Mouse (Mus musculus) erythroblast, embryonic 14.5 days (primary cell): ENCODE data around the gene Vmn1r55. TPM values are rescaled to one million over a fixed set of nuclear protein-coding genes. Genes with fewer than 3 reads are reported as not detected.
"Not testable (repeated sequence)": the region's sequence is repeated elsewhere in the genome, so short reads cannot be mapped to it uniquely, and the experiment has no call there.

ENCODE experiments used
- H3K27me3 ChIP-seq: 2 replicates; pipeline ENCODE4 v1.6.1; 2012; ENCODE audit warnings: inconsistent platforms; ENCODE audit not compliant: control insufficient read depth
- H3K36me3 ChIP-seq: 2 replicates; pipeline ENCODE4 v1.6.1; 2012; ENCODE audit warnings: mild to moderate bottlenecking, inconsistent platforms; ENCODE audit not compliant: control insufficient read depth
- H3K4me1 ChIP-seq: 2 replicates; pipeline ENCODE4 v1.6.1; 2012; ENCODE audit warnings: inconsistent platforms; ENCODE audit not compliant: control insufficient read depth
- H3K4me3 ChIP-seq: replicated peaks from 2 replicates; pipeline ENCODE3; 2012; ENCODE audit warnings: moderate library complexity, mild to moderate bottlenecking, inconsistent platforms
- H3K9me3 ChIP-seq: 2 replicates; pipeline ENCODE4 v1.6.1; 2012; ENCODE audit warnings: low read length, inconsistent platforms, mixed read lengths; ENCODE audit not compliant: control insufficient read depth
- GATA1 ChIP-seq: IDR thresholded peaks from 2 replicates; pipeline ENCODE4 v1.6.1; 2012; ENCODE audit warnings: low read length, inconsistent platforms, mixed read lengths
- TAL1 ChIP-seq: IDR thresholded peaks from 3 replicates; pipeline ENCODE4 v1.6.1; 2012; ENCODE audit warnings: low read length, inconsistent platforms, mixed read lengths
- polyA plus RNA-seq: library from polyadenylated mRNA; stranded (reverse); fragments of >175 nt; gene quantifications from 2 replicates; pipeline ENCODE4 v1.2.3, GENCODE M21; 2012

Gene Vmn1r55
- polyA plus RNA-seq, 1 experiment: 0.01 TPM

DNA sequence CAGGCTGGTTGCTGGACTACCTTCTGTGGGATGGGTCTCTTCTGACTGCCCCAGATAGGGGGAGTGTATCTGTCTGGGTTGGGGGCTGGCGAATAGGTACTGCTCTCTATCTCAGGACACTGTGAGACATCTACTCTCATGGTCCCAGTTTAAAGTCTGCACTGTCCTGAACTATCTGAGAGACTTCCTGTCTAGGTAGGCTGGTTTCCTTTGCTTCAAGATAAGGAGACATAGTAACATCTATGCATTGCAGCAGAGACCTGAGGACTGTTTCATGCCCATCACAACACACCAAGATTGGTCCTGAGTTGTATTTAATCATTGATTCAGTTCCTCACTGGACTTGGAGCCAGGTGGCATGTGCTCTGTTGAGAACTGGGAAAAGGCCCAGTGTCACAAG lies 64.0 kb downstream of the Vmn1r55 start:
- Histone ChIP-seq H3K9me3 (no peaks in the 10 kb centered on the region), H3K36me3 (peaks cover 85% of the 10 kb centered on the region), H3K27me3 (no peaks in the 10 kb centered on the region), H3K4me3 (no peak overlapping the region), H3K4me1 (peaks cover 65% of the 10 kb centered on the region)
- no peak for TF ChIP-seq TAL1
- TF ChIP-seq GATA1: no peak

DNA sequence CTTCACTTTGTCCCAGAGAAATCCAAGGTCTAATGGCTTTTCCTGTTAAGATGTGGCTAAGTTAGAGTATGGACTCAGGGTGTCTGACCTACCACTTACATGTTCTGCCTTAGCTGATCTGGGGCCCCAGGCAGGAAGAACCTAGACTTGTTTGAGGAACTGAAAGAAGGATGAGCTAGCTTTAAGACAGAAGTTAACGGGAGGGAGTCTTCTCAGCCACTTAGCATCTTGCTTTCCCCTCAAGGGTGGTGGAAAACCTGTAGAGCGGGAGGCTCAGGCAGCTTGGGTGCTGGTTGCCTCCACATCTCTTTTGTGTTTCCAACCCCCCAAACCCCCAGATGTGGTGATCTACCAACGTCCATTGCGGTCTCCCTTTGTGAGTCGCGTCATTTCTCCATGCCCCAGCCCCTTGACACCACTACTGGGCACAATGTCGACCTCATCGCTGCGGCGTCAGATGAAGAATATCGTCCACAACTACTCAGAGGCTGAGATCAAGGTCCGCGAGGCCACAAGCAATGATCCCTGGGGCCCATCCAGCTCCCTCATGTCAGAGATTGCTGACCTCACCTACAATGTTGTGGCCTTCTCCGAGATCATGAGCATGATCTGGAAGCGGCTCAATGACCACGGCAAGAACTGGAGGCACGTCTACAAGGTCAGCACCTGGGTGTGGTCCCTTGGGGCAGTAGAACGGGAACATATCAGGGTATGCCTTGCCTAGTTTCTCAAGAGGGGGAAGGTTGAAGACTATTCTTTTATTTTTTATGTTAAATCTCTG lies 66.0 kb downstream of the Vmn1r55 start:
- H3K27me3 ChIP-seq: no peaks in the 10 kb centered on the region
- peaks cover 78% of the 10 kb centered on the region for H3K36me3 ChIP-seq
- H3K4me3 ChIP-seq: peak overlapping the region; percentile 34
- H3K4me1 ChIP-seq: peaks cover 69% of the 10 kb centered on the region
- no peak for TF ChIP-seq TAL1
- no peak for TF ChIP-seq GATA1
- H3K9me3 ChIP-seq: no peaks in the 10 kb centered on the region

- Histone ChIP-seq H3K4me3 (peak overlapping the region; percentile 100), H3K9me3 (no peaks in the 10 kb centered on the region), H3K27me3 (no peaks in the 10 kb centered on the region), H3K4me1 (peaks cover 71% of the 10 kb centered on the region), H3K36me3 (peaks cover 78% of the 10 kb centered on the region)
- TF ChIP-seq GATA1 (no peak), TAL1 (no peak)
Measured at GRCm38 (mm10) chr7:5081939-5082338, 67.5 kb downstream of the Vmn1r55 start.

- Histone ChIP-seq H3K4me3 (peak overlapping the region; percentile 100), H3K36me3 (peaks cover 79% of the 10 kb centered on the region), H3K9me3 (no peaks in the 10 kb centered on the region), H3K4me1 (peaks cover 73% of the 10 kb centered on the region), H3K27me3 (no peaks in the 10 kb centered on the region)
- TF ChIP-seq TAL1 (peak; percentile 42; the same call in 2 of the 3 replicates), GATA1 (peak; percentile 55; the same call in 1 of the 2 replicates)
Measured at GRCm38 (mm10) chr7:5081241-5081640, 68.2 kb downstream of the Vmn1r55 start.

DNA sequence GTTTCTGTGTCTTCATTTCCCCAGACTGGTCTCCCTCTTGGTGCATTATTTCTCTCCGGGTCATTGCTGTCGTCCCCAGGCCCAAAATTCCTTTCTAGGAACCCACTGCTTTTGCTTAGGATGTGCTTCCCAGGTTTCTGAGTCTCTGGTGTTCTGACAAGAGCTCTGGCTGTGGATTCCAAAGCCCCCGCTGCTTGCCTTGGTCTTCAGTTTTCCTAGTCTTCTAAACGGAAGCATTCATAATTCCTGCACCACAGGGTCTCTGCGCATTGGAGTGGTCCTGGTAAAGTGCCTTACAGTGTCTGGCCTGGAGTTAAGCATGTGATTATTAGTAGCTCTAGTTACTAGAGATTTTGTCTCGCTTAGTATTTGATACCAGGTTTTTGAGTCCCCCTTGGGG lies 68.7 kb downstream of the Vmn1r55 start:
- H3K27me3 ChIP-seq: no peaks in the 10 kb centered on the region
- H3K9me3 ChIP-seq: no peaks in the 10 kb centered on the region
- peak overlapping the region; percentile 100 for H3K4me3 ChIP-seq
- peaks cover 78% of the 10 kb centered on the region for H3K36me3 ChIP-seq
- H3K4me1 ChIP-seq: peaks cover 73% of the 10 kb centered on the region
- TF ChIP-seq TAL1: no peak
- TF ChIP-seq GATA1: no peak

DNA sequence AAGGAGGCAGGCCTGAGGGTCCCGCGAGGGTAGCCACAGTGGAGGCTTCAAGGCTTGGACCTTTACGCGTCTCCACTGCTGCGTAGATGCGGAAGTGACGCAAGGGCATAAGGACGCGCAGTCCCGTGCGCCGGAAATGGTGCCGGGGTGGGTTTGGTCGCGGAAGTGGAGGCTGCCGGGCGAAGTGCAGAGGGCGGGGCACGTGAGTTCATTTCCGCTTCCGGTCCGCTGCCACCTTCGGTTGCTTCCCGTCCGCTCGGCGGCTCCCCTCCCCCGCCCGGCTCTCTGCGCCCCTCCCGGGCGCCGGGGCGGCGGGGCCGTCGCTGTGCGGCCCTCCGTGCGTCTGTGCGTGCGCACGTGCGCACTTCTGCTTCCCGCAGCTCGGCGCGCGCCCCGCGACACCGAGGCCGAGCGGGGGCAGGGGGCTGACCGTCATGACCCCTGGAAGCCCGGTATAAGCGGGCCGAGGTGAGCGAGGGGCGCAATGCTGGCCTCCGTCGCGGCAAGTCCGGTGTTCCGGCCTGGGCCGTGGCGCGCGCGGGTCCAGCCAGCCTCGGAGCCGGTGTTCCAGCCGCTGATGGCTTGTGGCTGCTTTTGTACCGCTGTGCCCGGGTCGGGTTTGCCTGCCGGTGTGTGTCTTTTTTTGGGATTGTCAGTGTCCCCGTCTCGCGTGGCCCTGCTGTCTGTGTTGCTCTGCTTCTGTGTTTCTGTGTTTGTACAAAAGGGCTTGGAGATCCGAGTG lies 69.3 kb downstream of the Vmn1r55 start, which contains the start of gene Epn1:
Gene Epn1 (plus strand): TSS at position 226 of the 742 bp plus-strand sequence.
- Histone ChIP-seq H3K4me3 (peak within 1 kb of the TSS; percentile 100), H3K9me3 (no peaks in the 10 kb centered on the region), H3K4me1 (peaks cover 74% of the 10 kb centered on the region), H3K36me3 (peaks cover 78% of the 10 kb centered on the region), H3K27me3 (no peaks in the 10 kb centered on the region)
- TF ChIP-seq TAL1 (no peak), GATA1 (no peak)

GRCm38 (mm10) chr7:5079365-5080009 lies 70.0 kb downstream of the Vmn1r55 start:
- H3K27me3 ChIP-seq, H3K9me3 ChIP-seq: not testable (repeated sequence)
- H3K4me3 ChIP-seq: peak overlapping the region; percentile 100
- peaks cover 74% of the 10 kb centered on the region for H3K4me1 ChIP-seq
- peaks cover 78% of the 10 kb centered on the region for H3K36me3 ChIP-seq

Other genes starting within 250 kb of the Vmn1r55 start
- gene Gm36210, start 243.2 kb downstream of the Vmn1r55 start, polyA plus RNA-seq: 0.05 TPM in 1 of 2 replicates, not detected in the other
- gene Zfp628, start 234.5 kb downstream of the Vmn1r55 start, polyA plus RNA-seq: 8.5 and 8.9 TPM in 2 replicates
- 0.38 and 0.51 TPM in 2 replicates for gene Nat14, start 227.6 kb downstream of the Vmn1r55 start, polyA plus RNA-seq
- not detected in 2 replicates for gene Ssc5d, start 223.9 kb downstream of the Vmn1r55 start, polyA plus RNA-seq
- not detected in 2 replicates for gene Sbk2, start 185.3 kb downstream of the Vmn1r55 start, polyA plus RNA-seq
- gene Sbk3, start 178.5 kb downstream of the Vmn1r55 start, polyA plus RNA-seq: not detected in 2 replicates
- 0.15 and 0.37 TPM in 2 replicates for gene Zfp579, start 153.5 kb downstream of the Vmn1r55 start, polyA plus RNA-seq
- gene Zfp524, start 135.3 kb downstream of the Vmn1r55 start, polyA plus RNA-seq: 6.2 and 8.1 TPM in 2 replicates
- 3.5 and 6.0 TPM in 2 replicates for gene Fiz1, start 135.0 kb downstream of the Vmn1r55 start, polyA plus RNA-seq
- gene Gm44973, start 134.2 kb downstream of the Vmn1r55 start, polyA plus RNA-seq: not detected in 2 replicates
- 1.7 and 1.8 TPM in 2 replicates for gene Zfp865, start 129.3 kb downstream of the Vmn1r55 start, polyA plus RNA-seq
- gene Ccdc106, start 129.1 kb downstream of the Vmn1r55 start, polyA plus RNA-seq: 0.06 TPM in 1 of 2 replicates, not detected in the other
- not detected in 2 replicates for gene 4632433K11Rik, start 115.6 kb downstream of the Vmn1r55 start, polyA plus RNA-seq
- gene Zfp784, start 111.2 kb downstream of the Vmn1r55 start, polyA plus RNA-seq: 0.06 and 0.09 TPM in 2 replicates
- gene Zfp580, start 98.1 kb downstream of the Vmn1r55 start, polyA plus RNA-seq: 0.10 and 0.26 TPM in 2 replicates
- 43.1 and 44.9 TPM in 2 replicates for gene U2af2, start 87.5 kb downstream of the Vmn1r55 start, polyA plus RNA-seq
- gene Epn1, start 69.4 kb downstream of the Vmn1r55 start, polyA plus RNA-seq: 227 and 231 TPM in 2 replicates
- gene Rfpl4, start 32.7 kb downstream of the Vmn1r55 start, polyA plus RNA-seq: not detected in 2 replicates
- gene Rasl2-9, start 23.7 kb downstream of the Vmn1r55 start, polyA plus RNA-seq: not detected in 2 replicates
- gene Vmn1r56, start 47.1 kb upstream of the Vmn1r55 start, polyA plus RNA-seq: not detected in 2 replicates
- gene Vmn1r57, start 68.8 kb upstream of the Vmn1r55 start, polyA plus RNA-seq: not detected in 2 replicates
- gene Gm5065, start 200.9 kb upstream of the Vmn1r55 start, polyA plus RNA-seq: not detected in 2 replicates
- gene Nlrp2, start 201.4 kb upstream of the Vmn1r55 start, polyA plus RNA-seq: not detected in 2 replicates